Mouse (Mus musculus): ENCODE measurements around the gene Cand2.

Gene Cand2

GRCm38 (mm10) chr6:115774501-115774921 lies at the start of gene Cand2:
Gene Cand2 (plus strand): TSS chr6:115774538.
- peak; percentile 45 for DNase-seq (ENCODE audit: low spot score)

GRCm38 (mm10) chr6:115727108-115727507 lies 47.2 kb upstream of the Cand2 start:
- no peak for DNase-seq (ENCODE audit: low spot score)

- DNase-seq (ENCODE audit: low spot score), result no peak
Measured at GRCm38 (mm10) chr6:115727570-115727969, 46.8 kb upstream of the Cand2 start.

GRCm38 (mm10) chr6:115730560-115731342 lies 43.6 kb upstream of the Cand2 start:
- DNase-seq (ENCODE audit: low spot score), result no peak

- DNase-seq (ENCODE audit: low spot score), result no peak
Measured at GRCm38 (mm10) chr6:115732341-115732928, 41.9 kb upstream of the Cand2 start.

- no peak for DNase-seq (ENCODE audit: low spot score)
Measured at GRCm38 (mm10) chr6:115734909-115735308, 39.4 kb upstream of the Cand2 start.

- no peak for DNase-seq (ENCODE audit: low spot score)
Measured at GRCm38 (mm10) chr6:115739056-115739455, 35.3 kb upstream of the Cand2 start.

- DNase-seq (ENCODE audit: low spot score), result no peak
Measured at GRCm38 (mm10) chr6:115743569-115743968, 30.8 kb upstream of the Cand2 start.

GRCm38 (mm10) chr6:115746326-115746725 lies 28.0 kb upstream of the Cand2 start:
- DNase-seq (ENCODE audit: low spot score), result no peak

- no peak for DNase-seq (ENCODE audit: low spot score)
Measured at GRCm38 (mm10) chr6:115755536-115755935, 18.8 kb upstream of the Cand2 start.

- DNase-seq (ENCODE audit: low spot score), result peak; percentile 60
Measured at GRCm38 (mm10) chr6:115758981-115759435, 15.3 kb upstream of the Cand2 start.

GRCm38 (mm10) chr6:115759461-115759860 lies 14.9 kb upstream of the Cand2 start:
- no peak for DNase-seq (ENCODE audit: low spot score)

- DNase-seq (ENCODE audit: low spot score), result no peak
Measured at GRCm38 (mm10) chr6:115760137-115760536, 14.2 kb upstream of the Cand2 start.

GRCm38 (mm10) chr6:115760982-115761381 lies 13.4 kb upstream of the Cand2 start:
- DNase-seq (ENCODE audit: low spot score), result no peak

- no peak for DNase-seq (ENCODE audit: low spot score)
Measured at GRCm38 (mm10) chr6:115761995-115762756, 12.2 kb upstream of the Cand2 start, which contains the start of gene Tmem40. Gene Tmem40 (minus strand): TSS chr6:115762410.

- DNase-seq (ENCODE audit: low spot score), result no peak
Measured at GRCm38 (mm10) chr6:115764179-115764578, 10.2 kb upstream of the Cand2 start.

- DNase-seq (ENCODE audit: low spot score), result no peak
Measured at GRCm38 (mm10) chr6:115767357-115767756, 7.0 kb upstream of the Cand2 start.

GRCm38 (mm10) chr6:115768207-115768606 lies 6.1 kb upstream of the Cand2 start:
- no peak for DNase-seq (ENCODE audit: low spot score)

- no peak for DNase-seq (ENCODE audit: low spot score)
Measured at GRCm38 (mm10) chr6:115770059-115770670, 4.2 kb upstream of the Cand2 start.

- no peak for DNase-seq (ENCODE audit: low spot score)
Measured at GRCm38 (mm10) chr6:115770852-115771251, 3.5 kb upstream of the Cand2 start.

- DNase-seq (ENCODE audit: low spot score), result no peak
Measured at GRCm38 (mm10) chr6:115772201-115772600, 2.1 kb upstream of the Cand2 start.

- no peak for DNase-seq (ENCODE audit: low spot score)
Measured at GRCm38 (mm10) chr6:115772604-115773003, 1.7 kb upstream of the Cand2 start.
